Mouse (Mus musculus): ENCODE measurements around the gene Lif. TPM values are rescaled to one million over a fixed set of nuclear protein-coding genes. Genes with fewer than 3 reads are reported as not detected.

The Lif gene
- total and polyA plus RNA-seq, 2 experiments: 0.02 TPM; not detected in 1

- no peak overlapping the region for H3K27ac ChIP-seq (replicated peaks; ENCODE audit: insufficient read depth, low read depth, low read length)
- H3K4me1 ChIP-seq (ENCODE audit: control insufficient read depth, insufficient read depth, low read length): peaks cover 3% of the 10 kb centered on the region; the same call in 1 of the 2 replicates
- no peaks in the 10 kb centered on the region for H3K36me3 ChIP-seq (ENCODE audit: control insufficient read depth, insufficient read depth, low read length)
- 46% methylated on average over 7 of the region's 7 CpGs for WGBS
- TF ChIP-seq CTCF (IDR thresholded peaks at IDR 0.05; ENCODE audit: low read depth, low read length) (no peak), POLR2A (IDR thresholded peaks at IDR 0.05; ENCODE audit: extremely low read depth, insufficient read depth, low read length) (no peak)
- no peaks in the 10 kb centered on the region for H3K27me3 ChIP-seq (ENCODE audit: control insufficient read depth, insufficient read depth, low read length)
- no peaks in the 10 kb centered on the region for H3K79me2 ChIP-seq (ENCODE audit: control insufficient read depth, insufficient read depth, low read length)
- no peak overlapping the region for H3K9ac ChIP-seq (ENCODE audit: low read depth, low read length)
- no peak overlapping the region for H3K4me3 ChIP-seq (ENCODE audit: insufficient read depth, low read depth, low read length)
- DNase-seq (ENCODE audit: extremely low read depth, low read depth, low spot score): no peak
Observed at GRCm38 (mm10) chr11:4298615-4299014, 41.3 kb downstream of the Lif start.

GRCm38 (mm10) chr11:4299191-4299590 is 41.8 kb downstream of the Lif start:
- no peak for DNase-seq (ENCODE audit: extremely low read depth, low read depth, low spot score)
- H3K36me3 ChIP-seq (ENCODE audit: control insufficient read depth, insufficient read depth, low read length): no peaks in the 10 kb centered on the region
- H3K4me1 ChIP-seq (ENCODE audit: control insufficient read depth, insufficient read depth, low read length): peaks cover 3% of the 10 kb centered on the region; the same call in 1 of the 2 replicates
- no peak overlapping the region for H3K27ac ChIP-seq (replicated peaks; ENCODE audit: insufficient read depth, low read depth, low read length)
- TF ChIP-seq POLR2A (IDR thresholded peaks at IDR 0.05; ENCODE audit: extremely low read depth, insufficient read depth, low read length) (no peak), CTCF (IDR thresholded peaks at IDR 0.05; ENCODE audit: low read depth, low read length) (no peak)
- no peak overlapping the region for H3K4me3 ChIP-seq (ENCODE audit: insufficient read depth, low read depth, low read length)
- WGBS: 42% methylated on average over 12 of the region's 12 CpGs
- no peak overlapping the region for H3K9ac ChIP-seq (ENCODE audit: low read depth, low read length)
- no peaks in the 10 kb centered on the region for H3K27me3 ChIP-seq (ENCODE audit: control insufficient read depth, insufficient read depth, low read length)
- no peaks in the 10 kb centered on the region for H3K79me2 ChIP-seq (ENCODE audit: control insufficient read depth, insufficient read depth, low read length)

- Histone ChIP-seq H3K27me3 (ENCODE audit: control insufficient read depth, insufficient read depth, low read length) (no peaks in the 10 kb centered on the region), H3K9ac (ENCODE audit: low read depth, low read length) (no peak overlapping the region), H3K4me1 (ENCODE audit: control insufficient read depth, insufficient read depth, low read length) (no peaks in the 10 kb centered on the region; the same call in 1 of the 2 replicates), H3K27ac (replicated peaks; ENCODE audit: insufficient read depth, low read depth, low read length) (no peak overlapping the region), H3K4me3 (ENCODE audit: insufficient read depth, low read depth, low read length) (no peak overlapping the region), H3K79me2 (ENCODE audit: control insufficient read depth, insufficient read depth, low read length) (no peaks in the 10 kb centered on the region), H3K36me3 (ENCODE audit: control insufficient read depth, insufficient read depth, low read length) (no peaks in the 10 kb centered on the region)
- WGBS: 68% methylated on average over 14 of the region's 14 CpGs
- TF ChIP-seq CTCF (IDR thresholded peaks at IDR 0.05; ENCODE audit: low read depth, low read length) (no peak), POLR2A (IDR thresholded peaks at IDR 0.05; ENCODE audit: extremely low read depth, insufficient read depth, low read length) (no peak)
- DNase-seq (ENCODE audit: extremely low read depth, low read depth, low spot score): no peak
Observed at GRCm38 (mm10) chr11:4299735-4300474, 42.5 kb downstream of the Lif start.

GRCm38 (mm10) chr11:4300683-4301082 is 43.3 kb downstream of the Lif start:
- H3K4me1 ChIP-seq (ENCODE audit: control insufficient read depth, insufficient read depth, low read length): no peaks in the 10 kb centered on the region
- no peak overlapping the region for H3K9ac ChIP-seq (ENCODE audit: low read depth, low read length)
- H3K36me3 ChIP-seq (ENCODE audit: control insufficient read depth, insufficient read depth, low read length): no peaks in the 10 kb centered on the region
- TF ChIP-seq POLR2A (IDR thresholded peaks at IDR 0.05; ENCODE audit: extremely low read depth, insufficient read depth, low read length) (no peak), CTCF (IDR thresholded peaks at IDR 0.05; ENCODE audit: low read depth, low read length) (no peak)
- no peaks in the 10 kb centered on the region for H3K27me3 ChIP-seq (ENCODE audit: control insufficient read depth, insufficient read depth, low read length)
- H3K79me2 ChIP-seq (ENCODE audit: control insufficient read depth, insufficient read depth, low read length): no peaks in the 10 kb centered on the region
- H3K27ac ChIP-seq (replicated peaks; ENCODE audit: insufficient read depth, low read depth, low read length): no peak overlapping the region
- DNase-seq (ENCODE audit: extremely low read depth, low read depth, low spot score): no peak
- 63% methylated on average over 3 of the region's 3 CpGs for WGBS
- H3K4me3 ChIP-seq (ENCODE audit: insufficient read depth, low read depth, low read length): no peak overlapping the region

- Histone ChIP-seq H3K27me3 (ENCODE audit: control insufficient read depth, insufficient read depth, low read length) (no peaks in the 10 kb centered on the region), H3K36me3 (ENCODE audit: control insufficient read depth, insufficient read depth, low read length) (no peaks in the 10 kb centered on the region), H3K9ac (ENCODE audit: low read depth, low read length) (no peak overlapping the region), H3K27ac (replicated peaks; ENCODE audit: insufficient read depth, low read depth, low read length) (no peak overlapping the region), H3K4me3 (ENCODE audit: insufficient read depth, low read depth, low read length) (no peak overlapping the region), H3K4me1 (ENCODE audit: control insufficient read depth, insufficient read depth, low read length) (no peaks in the 10 kb centered on the region), H3K79me2 (ENCODE audit: control insufficient read depth, insufficient read depth, low read length) (no peaks in the 10 kb centered on the region)
- TF ChIP-seq CTCF (IDR thresholded peaks at IDR 0.05; ENCODE audit: low read depth, low read length) (no peak), POLR2A (IDR thresholded peaks at IDR 0.05; ENCODE audit: extremely low read depth, insufficient read depth, low read length) (no peak)
- no peak for DNase-seq (ENCODE audit: extremely low read depth, low read depth, low spot score)
- 84% methylated on average over 5 of the region's 5 CpGs for WGBS
Observed at GRCm38 (mm10) chr11:4302363-4302913, 45.1 kb downstream of the Lif start.

GRCm38 (mm10) chr11:4303033-4303432 is 45.7 kb downstream of the Lif start:
- 76% methylated on average over 9 of the region's 9 CpGs for WGBS
- no peak for DNase-seq (ENCODE audit: extremely low read depth, low read depth, low spot score)
- Histone ChIP-seq H3K36me3 (ENCODE audit: control insufficient read depth, insufficient read depth, low read length) (no peaks in the 10 kb centered on the region), H3K4me3 (ENCODE audit: insufficient read depth, low read depth, low read length) (no peak overlapping the region), H3K4me1 (ENCODE audit: control insufficient read depth, insufficient read depth, low read length) (no peaks in the 10 kb centered on the region), H3K79me2 (ENCODE audit: control insufficient read depth, insufficient read depth, low read length) (no peaks in the 10 kb centered on the region), H3K27me3 (ENCODE audit: control insufficient read depth, insufficient read depth, low read length) (no peaks in the 10 kb centered on the region), H3K9ac (ENCODE audit: low read depth, low read length) (no peak overlapping the region), H3K27ac (replicated peaks; ENCODE audit: insufficient read depth, low read depth, low read length) (no peak overlapping the region)
- TF ChIP-seq CTCF (IDR thresholded peaks at IDR 0.05; ENCODE audit: low read depth, low read length): no peak
- no peak for TF ChIP-seq POLR2A (IDR thresholded peaks at IDR 0.05; ENCODE audit: extremely low read depth, insufficient read depth, low read length)

All from liver, adult 2 months (tissue).